Mouse (Mus musculus) layer of hippocampus, postnatal 10 days (tissue): ENCODE data around the gene Rgs9bp. TPM values are rescaled to one million over a fixed set of nuclear protein-coding genes. Genes with fewer than 3 reads are reported as not detected.
A peak's percentile ranks its signal among the peaks of the same experiment; 100 is the strongest.

Experiments
- DNase-seq, 2 experiments: peaks; one replicate each; pipeline ENCODE4 v3.0.0; 2021; ENCODE audit warnings: low spot score in 2 of 2
- long read RNA-seq: library from polyadenylated mRNA; stranded (forward); transcript quantifications from one replicate; pipeline ENCODE4 v2.0.0, GENCODE M21; 2023
- total RNA-seq, 2 experiments: library from RNA; stranded (reverse); gene quantifications; 2 replicates each; pipeline ENCODE4 v1.2.3; 2021

Gene Rgs9bp
- total RNA-seq: under 1 TPM; 0.62 to 0.87 TPM
- long read RNA-seq: 0 reads

- DNase-seq: peak in 1 of 2 experiments; percentile 34
Observed at GRCm38 (mm10) chr7:35585191-35586054, at the start of gene Rgs9bp. Gene Rgs9bp, minus strand, starts transcription at chr7:35585582.

- DNase-seq: peak in 1 of 2 experiments; percentile 28
Observed at GRCm38 (mm10) chr7:35628496-35628895, 43.1 kb upstream of the Rgs9bp start.

- DNase-seq: no peak
Observed at GRCm38 (mm10) chr7:35627371-35627770, 42.0 kb upstream of the Rgs9bp start.

GRCm38 (mm10) chr7:35626038-35626437, 40.7 kb upstream of the Rgs9bp start:
- no peak for DNase-seq

- DNase-seq: no peak
Observed at GRCm38 (mm10) chr7:35622626-35623025, 37.2 kb upstream of the Rgs9bp start.

- no peak for DNase-seq
Observed at GRCm38 (mm10) chr7:35617513-35617912, 32.1 kb upstream of the Rgs9bp start.

- no peak for DNase-seq
Observed at GRCm38 (mm10) chr7:35609245-35609644, 23.9 kb upstream of the Rgs9bp start.

- no peak for DNase-seq
Observed at GRCm38 (mm10) chr7:35606816-35607215, 21.4 kb upstream of the Rgs9bp start.

- DNase-seq: no peak
Observed at GRCm38 (mm10) chr7:35602766-35603165, 17.4 kb upstream of the Rgs9bp start.

- DNase-seq: no peak
Observed at GRCm38 (mm10) chr7:35601106-35601505, 15.7 kb upstream of the Rgs9bp start.

GRCm38 (mm10) chr7:35600031-35600430, 14.6 kb upstream of the Rgs9bp start:
- no peak for DNase-seq

- DNase-seq: no peak
Observed at GRCm38 (mm10) chr7:35599492-35599891, 14.1 kb upstream of the Rgs9bp start.

GRCm38 (mm10) chr7:35594311-35594710, 8.9 kb upstream of the Rgs9bp start:
- DNase-seq: no peak

GRCm38 (mm10) chr7:35590731-35591191, 5.4 kb upstream of the Rgs9bp start:
- no peak for DNase-seq

- no peak for DNase-seq
Observed at GRCm38 (mm10) chr7:35589485-35589884, 4.1 kb upstream of the Rgs9bp start.

GRCm38 (mm10) chr7:35588680-35589428, 3.5 kb upstream of the Rgs9bp start:
- no peak for DNase-seq

GRCm38 (mm10) chr7:35587728-35588127, 2.3 kb upstream of the Rgs9bp start:
- no peak for DNase-seq

GRCm38 (mm10) chr7:35586906-35587445, 1.6 kb upstream of the Rgs9bp start:
- DNase-seq: no peak

- peak; percentile 97 to 98 for DNase-seq
Observed at GRCm38 (mm10) chr7:35586055-35586905, 898 bp upstream of the Rgs9bp start, which contains the start of gene Ankrd27. Gene Ankrd27, plus strand, starts transcription at chr7:35586244.

- DNase-seq: no peak
Observed at GRCm38 (mm10) chr7:35584786-35585190, 594 bp downstream of the Rgs9bp start.
